Mouse (Mus musculus) heart, embryonic 11.5 days (tissue): ENCODE data around the gene Tma16. TPM values are rescaled to one million over a fixed set of nuclear protein-coding genes. Genes with fewer than 3 reads are reported as not detected.

ENCODE experiments used
- ATAC-seq: fragments of 200-750 bp; cut with Nextera tagmentation; replicated peaks from 2 replicates; pipeline ENCODE4 v1.8.0; 2017; ENCODE audit warnings: moderate library complexity; ENCODE audit not compliant: insufficient number of reproducible peaks, low FRiP score, low TSS enrichment
- H3K27ac ChIP-seq: fragments of 300-500 bp; sonication (generic); 2 replicates; pipeline ENCODE4 v1.5.1; 2014; ENCODE audit warnings: mild to moderate bottlenecking, low read depth, low read length
- H3K27me3 ChIP-seq: fragments of 300-500 bp; sonication (generic); 2 replicates; pipeline ENCODE4 v1.6.1; 2014; ENCODE audit warnings: mild to moderate bottlenecking, low read length, mixed read lengths; ENCODE audit not compliant: control insufficient read depth, insufficient read depth
- H3K36me3 ChIP-seq: fragments of 300-500 bp; sonication (generic); 2 replicates; pipeline ENCODE4 v1.6.1; 2014; ENCODE audit warnings: mild to moderate bottlenecking, low read length, moderate library complexity, mixed read lengths; ENCODE audit not compliant: control insufficient read depth, insufficient read depth
- H3K4me1 ChIP-seq: fragments of 300-500 bp; sonication (generic); 2 replicates; pipeline ENCODE4 v1.6.1; 2014; ENCODE audit warnings: low read length; ENCODE audit not compliant: control insufficient read depth, insufficient read depth
- H3K4me2 ChIP-seq: fragments of 300-500 bp; sonication (generic); 2 replicates; pipeline ENCODE4 v1.6.1; 2014; ENCODE audit warnings: mild to moderate bottlenecking, moderate library complexity
- H3K4me3 ChIP-seq: fragments of 300-500 bp; sonication (generic); 2 replicates; pipeline ENCODE4 v1.5.1; 2014; ENCODE audit warnings: low read depth, low read length
- H3K9ac ChIP-seq: fragments of 300-500 bp; sonication (generic); 2 replicates; pipeline ENCODE4 v1.6.1; 2014; ENCODE audit warnings: mild to moderate bottlenecking, low read depth, low read length, moderate library complexity
- H3K9me3 ChIP-seq: fragments of 300-500 bp; sonication (generic); replicated peaks from 2 replicates; pipeline ENCODE4 v1.6.1; 2016; ENCODE audit warnings: low read length; ENCODE audit not compliant: control insufficient read depth
- WGBS: fragments of 180-500 bp; shearing (Covaris S2); extraction: QIAGEN DNeasy Blood & Tissue Kit; methylation state at CpG from one replicate; pipeline ENCODE4 v1.1.7; 2014; ENCODE audit not compliant: insufficient replicate concordance; 5-methylcytosine and 5-hydroxymethylcytosine counted together
- polyA plus RNA-seq: library from polyadenylated mRNA; unstranded; fragments of >200 nt; fragmentation: Nextera tagmentation; extraction: Ambion mirVana; gene quantifications from 2 replicates; pipeline ENCODE4 v1.2.1, GENCODE M21; 2014

Gene Tma16
- polyA plus RNA-seq, 1 experiment from 2014 or later: 10.2 TPM

DNA sequence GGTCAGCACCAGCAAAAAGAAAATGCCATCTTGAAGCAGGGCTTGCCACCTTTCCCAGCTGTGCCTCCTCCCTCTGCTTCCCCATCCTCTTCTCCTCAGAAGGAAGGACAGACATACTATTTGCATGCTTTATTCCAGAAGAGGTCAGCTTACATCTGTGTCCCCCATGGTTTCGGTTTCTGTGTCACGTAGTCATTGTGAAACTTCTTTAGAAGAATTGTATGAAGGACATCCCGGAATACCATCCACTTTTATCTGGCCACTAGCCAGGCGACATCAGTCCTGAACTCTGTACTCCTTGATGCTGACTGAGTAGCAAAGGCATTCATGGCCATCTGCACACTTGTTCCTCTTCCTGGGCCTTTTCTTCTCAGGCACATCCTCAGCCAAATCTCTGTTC, 47.9 kb downstream of the Tma16 start:
- no peaks in the 10 kb centered on the region for H3K36me3 ChIP-seq
- H3K4me2 ChIP-seq: no peak overlapping the region
- 75% methylated on average over 4 of the region's 4 CpGs for WGBS
- no peak overlapping the region for H3K9ac ChIP-seq
- no peaks in the 10 kb centered on the region for H3K4me1 ChIP-seq
- no peaks in the 10 kb centered on the region for H3K27me3 ChIP-seq
- H3K4me3 ChIP-seq: no peak overlapping the region
- H3K27ac ChIP-seq: no peak overlapping the region
- ATAC-seq: no peak
- no peaks in the 10 kb centered on the region for H3K9me3 ChIP-seq

DNA sequence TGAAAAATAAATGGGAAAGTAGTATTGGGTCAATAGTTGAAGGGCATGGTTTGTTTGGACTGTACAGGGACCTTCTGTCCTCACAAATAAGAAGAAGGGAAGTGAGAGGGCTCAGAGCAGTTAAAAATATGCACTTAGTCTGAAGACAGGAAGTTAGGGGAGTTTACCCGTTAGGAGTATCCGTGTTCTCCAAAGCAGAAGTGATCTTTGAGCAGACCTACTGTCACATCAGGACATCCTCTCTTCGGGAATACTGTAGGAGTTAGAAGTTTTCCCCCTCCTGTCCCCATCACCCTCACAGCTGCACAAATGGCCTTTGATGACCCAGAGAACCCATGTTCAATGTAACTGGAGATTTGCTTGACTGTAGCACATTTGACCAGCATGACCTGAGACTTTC, 48.4 kb downstream of the Tma16 start:
- Histone ChIP-seq H3K4me1 (no peaks in the 10 kb centered on the region), H3K9me3 (no peaks in the 10 kb centered on the region), H3K4me2 (no peak overlapping the region), H3K36me3 (no peaks in the 10 kb centered on the region), H3K9ac (no peak overlapping the region), H3K4me3 (no peak overlapping the region), H3K27ac (no peak overlapping the region), H3K27me3 (no peaks in the 10 kb centered on the region)
- WGBS: 64% methylated on average over 3 of the region's 3 CpGs
- no peak for ATAC-seq

DNA sequence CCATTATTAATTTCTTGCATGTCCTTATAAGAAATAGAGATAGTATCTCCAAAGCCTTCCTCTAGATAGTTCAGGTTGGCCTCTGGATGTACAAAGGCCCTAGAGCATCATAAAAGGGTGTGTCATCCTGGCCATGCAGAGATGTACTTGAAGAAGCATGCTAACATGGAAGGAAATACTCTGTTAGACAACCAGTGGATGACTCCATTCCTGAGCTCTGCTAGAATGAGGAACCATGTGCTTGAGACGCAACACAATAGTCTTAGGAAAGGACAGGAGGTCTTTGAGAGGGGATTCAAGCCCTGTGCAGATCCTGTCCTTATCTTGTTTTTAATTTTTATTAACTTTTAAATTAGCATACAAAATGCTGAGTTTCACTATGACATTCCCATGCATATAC, 49.5 kb downstream of the Tma16 start:
- H3K27me3 ChIP-seq: no peaks in the 10 kb centered on the region
- no peak overlapping the region for H3K27ac ChIP-seq
- ATAC-seq: no peak
- no peak overlapping the region for H3K4me3 ChIP-seq
- 80% methylated on average over 1 of the region's 1 CpGs for WGBS
- no peak overlapping the region for H3K9ac ChIP-seq
- no peaks in the 10 kb centered on the region for H3K36me3 ChIP-seq
- H3K4me1 ChIP-seq: no peaks in the 10 kb centered on the region
- no peaks in the 10 kb centered on the region for H3K9me3 ChIP-seq
- H3K4me2 ChIP-seq: no peak overlapping the region

DNA sequence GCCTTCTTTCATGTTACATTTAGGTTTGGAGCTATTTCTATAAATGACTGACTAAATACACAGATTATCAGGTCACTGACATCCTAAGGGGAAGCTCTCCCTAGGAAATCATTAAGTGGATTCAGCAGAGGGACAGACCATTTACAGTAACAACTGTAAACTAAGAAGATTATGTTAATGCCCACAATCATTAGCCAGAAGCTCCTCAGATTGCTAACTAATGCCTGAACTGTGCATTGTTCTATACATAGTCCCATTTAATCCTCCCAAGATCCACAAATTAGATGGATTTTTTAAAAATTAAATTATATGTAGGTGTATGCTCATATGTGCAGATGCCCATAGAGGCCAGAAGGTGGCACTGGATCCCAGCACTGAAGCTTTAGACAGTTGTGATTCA, 52.8 kb downstream of the Tma16 start:
- no peaks in the 10 kb centered on the region for H3K27me3 ChIP-seq
- ATAC-seq: no peak
- no peaks in the 10 kb centered on the region for H3K36me3 ChIP-seq
- no peaks in the 10 kb centered on the region for H3K9me3 ChIP-seq
- H3K27ac ChIP-seq: no peak overlapping the region
- no peak overlapping the region for H3K4me2 ChIP-seq
- no peaks in the 10 kb centered on the region for H3K4me1 ChIP-seq
- H3K9ac ChIP-seq: no peak overlapping the region
- no peak overlapping the region for H3K4me3 ChIP-seq

DNA sequence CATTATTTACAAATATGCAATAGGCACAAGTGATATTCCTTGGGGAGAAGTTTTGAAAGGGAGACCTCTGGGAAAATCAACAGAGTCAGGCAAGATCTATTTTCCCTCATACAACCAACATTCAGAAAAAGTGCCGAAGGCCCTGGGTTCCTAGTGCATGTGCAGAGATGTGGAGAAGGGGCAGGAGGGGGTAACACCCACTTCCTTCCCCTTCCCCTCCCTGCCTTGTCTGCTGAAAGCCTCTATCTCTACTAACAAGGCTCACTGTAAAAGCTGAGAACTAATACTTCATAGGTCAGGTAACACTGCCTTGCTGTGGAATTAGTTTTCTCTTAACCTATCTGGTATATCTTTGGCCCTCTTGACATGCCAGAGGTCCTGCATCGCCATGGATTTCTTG, 55.7 kb downstream of the Tma16 start:
- Histone ChIP-seq H3K4me2 (no peak overlapping the region), H3K9me3 (no peaks in the 10 kb centered on the region), H3K27me3 (no peaks in the 10 kb centered on the region), H3K4me1 (no peaks in the 10 kb centered on the region), H3K36me3 (no peaks in the 10 kb centered on the region), H3K9ac (no peak overlapping the region), H3K4me3 (no peak overlapping the region), H3K27ac (no peak overlapping the region)
- 43% methylated on average over 2 of the region's 2 CpGs for WGBS
- no peak for ATAC-seq

Other genes starting within 250 kb of the Tma16 start
- not detected in 2 replicates for gene Tktl2, start 25.2 kb upstream of the Tma16 start, polyA plus RNA-seq
- 0.27 TPM in 1 of 2 replicates, not detected in the other for gene Npy5r, start 201.6 kb upstream of the Tma16 start, polyA plus RNA-seq
- gene Npy1r, start 210.7 kb upstream of the Tma16 start, polyA plus RNA-seq: 1.4 and 1.6 TPM in 2 replicates